Mouse (Mus musculus) monocyte, adult 5-6 weeks (primary cell): ENCODE data around the gene Lrp2. TPM values are rescaled to one million over a fixed set of nuclear protein-coding genes. Genes with fewer than 3 reads are reported as not detected.

Experiments used
- ATAC-seq: fragments of 153-309, 156-312 bp; replicated peaks from 2 replicates; pipeline ENCODE4 v1.8.0; 2017; ENCODE audit warnings: mild to moderate bottlenecking; ENCODE audit not compliant: low TSS enrichment, insufficient number of reproducible peaks, severe bottlenecking, poor library complexity, low FRiP score
- total RNA-seq: library from RNA; stranded (forward); fragments of 200-1000, 200-491, 200-594 nt; gene quantifications from 3 replicates; pipeline ENCODE4 v1.2.3, GENCODE M21; 2017

The Lrp2 gene
- not detected in 3 replicates for total RNA-seq

DNA sequence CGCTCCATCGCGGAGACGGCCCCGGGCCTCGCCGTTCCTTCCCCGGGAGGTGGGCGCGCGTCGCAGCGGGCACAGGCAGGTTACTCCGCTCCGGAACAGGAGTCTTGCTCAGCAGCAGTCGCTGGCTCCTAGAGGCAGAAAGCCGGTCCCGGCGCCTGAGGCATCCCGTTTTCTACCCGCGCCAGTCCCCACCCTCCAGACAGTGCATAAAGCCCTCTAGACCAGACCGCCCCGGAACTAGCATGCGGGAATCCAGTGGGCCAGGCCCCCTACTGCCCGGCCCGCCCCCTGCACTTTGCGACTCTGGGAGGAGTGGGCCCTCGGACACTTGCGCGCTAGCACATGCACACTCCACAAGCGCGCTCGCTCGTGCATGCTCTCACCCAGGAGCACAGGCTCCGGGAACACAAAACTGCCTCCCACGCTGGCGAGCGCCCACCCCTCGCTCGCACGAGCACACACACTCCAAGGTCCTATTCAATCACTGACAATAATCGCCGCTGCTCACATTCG lies at the start of gene Lrp2:
Lrp2 (minus strand) TSS at position 180 of the 513 bp plus-strand sequence.
- ATAC-seq: no peak; the same call in 1 of the 2 replicates

DNA sequence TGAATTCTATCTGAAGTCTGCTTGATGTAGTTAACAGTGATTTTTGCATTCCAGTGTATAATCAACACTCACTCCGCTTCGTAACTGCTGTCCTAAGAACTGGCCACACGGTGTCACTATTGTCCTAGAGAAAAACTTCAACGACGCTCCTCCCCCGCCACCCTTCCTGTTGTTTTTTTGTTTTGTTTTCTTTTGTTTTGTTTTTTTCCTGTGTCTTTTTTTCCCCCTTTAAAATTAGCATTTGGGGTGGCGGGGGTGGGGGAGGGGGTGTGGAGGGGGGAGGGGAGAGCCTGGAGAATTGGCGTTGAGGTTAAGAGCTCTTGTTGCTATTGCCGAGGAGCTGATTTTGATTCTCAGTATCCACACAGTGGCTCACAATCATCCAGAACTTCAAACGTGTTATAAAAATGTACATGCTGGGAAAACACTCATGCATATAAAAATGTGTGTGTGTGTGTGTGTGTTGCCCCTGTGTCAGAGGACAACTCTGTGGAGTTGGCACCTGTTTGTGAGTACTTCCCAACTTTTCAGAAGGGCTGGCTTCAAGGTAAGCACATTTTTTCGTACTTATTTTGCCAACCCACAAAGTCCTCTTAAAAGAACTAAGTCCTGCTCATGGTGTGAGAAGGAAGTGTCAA lies 49.3 kb upstream of the Lrp2 start:
- peak; percentile 80 for ATAC-seq

DNA sequence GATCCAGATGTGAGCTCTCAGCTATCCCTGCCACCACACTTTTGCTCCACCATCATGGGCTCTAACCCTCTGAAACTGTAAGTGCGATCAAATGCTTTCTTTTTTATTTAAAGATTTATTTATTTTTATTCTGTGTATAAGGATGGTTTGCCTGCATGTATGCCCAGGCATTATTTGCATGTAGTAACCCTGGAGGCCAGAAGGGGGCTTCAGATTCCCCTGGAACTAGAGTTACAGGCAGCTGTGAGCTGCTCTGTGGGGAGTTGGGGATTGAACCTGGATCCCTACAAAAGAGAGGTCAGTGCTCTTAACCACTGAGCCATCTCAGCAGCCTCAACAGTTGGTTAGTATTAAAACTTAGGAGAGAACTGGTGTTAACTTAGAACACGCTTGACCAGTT lies 45.6 kb upstream of the Lrp2 start:
- no peak for ATAC-seq

- ATAC-seq: no peak
Measured at GRCm38 (mm10) chr2:69630792-69631191, 44.9 kb upstream of the Lrp2 start.

- no peak for ATAC-seq
Measured at GRCm38 (mm10) chr2:69629914-69630313, 44.0 kb upstream of the Lrp2 start.

DNA sequence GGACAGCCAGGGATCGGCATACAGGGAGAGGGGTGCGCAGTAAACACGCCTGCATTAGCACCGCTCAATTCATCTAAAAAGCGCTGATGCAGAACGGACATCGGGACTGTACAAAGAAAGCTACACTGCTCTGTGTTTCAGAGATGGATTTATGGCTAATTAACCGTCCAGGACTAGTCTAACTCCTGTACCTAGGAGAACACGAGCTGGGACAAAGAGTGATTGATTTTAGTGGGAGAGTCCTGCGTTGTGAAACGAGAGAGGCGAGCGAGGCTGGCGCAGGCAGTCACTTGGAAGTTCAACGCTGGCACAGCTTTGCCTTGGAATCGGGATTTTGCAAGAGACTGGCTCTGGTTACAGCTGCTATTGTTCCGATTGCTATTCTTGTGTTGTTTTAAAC lies 43.4 kb upstream of the Lrp2 start:
- no peak for ATAC-seq

- ATAC-seq: no peak
Measured at GRCm38 (mm10) chr2:69619286-69619685, 33.4 kb upstream of the Lrp2 start.

- ATAC-seq: no peak
Measured at GRCm38 (mm10) chr2:69618336-69618735, 32.5 kb upstream of the Lrp2 start.

DNA sequence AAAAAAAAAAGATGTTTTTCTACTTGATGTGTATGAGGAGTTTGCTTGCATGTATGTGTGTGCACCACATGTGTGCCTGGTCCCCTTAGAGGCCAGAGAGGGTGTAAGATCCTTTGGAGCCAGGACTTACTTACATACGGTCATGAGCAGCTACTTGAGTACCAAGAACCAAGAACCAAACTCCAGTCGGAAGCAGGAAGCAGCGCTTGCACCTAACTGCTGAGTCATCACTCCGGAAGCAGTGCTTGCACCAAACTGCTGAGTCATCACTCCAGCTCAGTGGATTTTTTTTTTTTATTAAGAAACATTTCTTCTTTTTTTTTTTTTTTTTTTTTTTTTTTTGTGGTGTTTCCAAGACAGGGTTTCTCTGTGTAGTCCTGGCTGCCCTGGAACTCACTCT lies 27.4 kb upstream of the Lrp2 start:
- ATAC-seq: no peak

DNA sequence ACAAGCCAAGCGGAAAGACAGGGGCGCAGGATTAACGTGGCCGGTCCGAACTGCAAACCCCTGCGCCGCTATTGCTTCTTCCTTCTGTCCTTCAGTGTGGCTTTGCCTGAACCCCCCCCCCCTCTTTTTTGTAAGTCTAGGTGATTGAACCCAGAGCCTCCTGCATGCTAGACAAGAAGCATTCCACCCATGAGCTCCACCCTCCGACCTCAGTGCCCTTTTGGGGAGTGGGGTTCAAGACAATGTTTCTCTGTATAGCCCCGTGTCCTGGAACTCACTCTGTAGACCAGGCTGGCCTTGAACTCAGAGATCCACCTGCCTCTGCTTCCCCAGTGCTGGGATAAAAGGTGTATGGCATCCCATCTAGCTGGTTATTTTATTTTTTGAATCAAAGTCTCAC lies 26.9 kb upstream of the Lrp2 start:
- no peak for ATAC-seq

- ATAC-seq: no peak
Measured at GRCm38 (mm10) chr2:69612237-69612636, 26.4 kb upstream of the Lrp2 start.

DNA sequence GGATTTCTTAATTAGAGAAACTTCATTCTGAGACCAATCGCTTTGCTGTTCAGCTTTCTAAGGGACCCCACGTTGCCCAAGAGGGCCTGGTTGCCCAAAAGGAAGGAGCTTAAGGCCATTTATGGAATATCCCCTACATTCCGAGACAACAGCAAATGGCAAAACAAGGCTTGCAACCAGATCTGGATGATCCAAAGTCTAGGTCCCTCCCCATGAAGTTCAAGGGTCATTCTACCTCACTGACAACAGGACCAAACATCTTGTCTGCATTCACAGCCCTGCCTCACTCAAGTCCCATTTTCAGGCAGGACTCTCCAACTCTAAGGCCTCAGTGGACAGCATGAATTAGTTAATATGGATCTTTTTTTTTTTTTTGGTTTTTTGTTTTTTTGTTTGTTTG lies 20.8 kb upstream of the Lrp2 start:
- no peak for ATAC-seq

GRCm38 (mm10) chr2:69603726-69604393 lies 18.0 kb upstream of the Lrp2 start:
- no peak for ATAC-seq

GRCm38 (mm10) chr2:69593168-69593567 lies 7.3 kb upstream of the Lrp2 start:
- no peak for ATAC-seq

GRCm38 (mm10) chr2:69592536-69592935 lies 6.7 kb upstream of the Lrp2 start:
- no peak for ATAC-seq

GRCm38 (mm10) chr2:69591966-69592505 lies 6.2 kb upstream of the Lrp2 start:
- no peak for ATAC-seq

DNA sequence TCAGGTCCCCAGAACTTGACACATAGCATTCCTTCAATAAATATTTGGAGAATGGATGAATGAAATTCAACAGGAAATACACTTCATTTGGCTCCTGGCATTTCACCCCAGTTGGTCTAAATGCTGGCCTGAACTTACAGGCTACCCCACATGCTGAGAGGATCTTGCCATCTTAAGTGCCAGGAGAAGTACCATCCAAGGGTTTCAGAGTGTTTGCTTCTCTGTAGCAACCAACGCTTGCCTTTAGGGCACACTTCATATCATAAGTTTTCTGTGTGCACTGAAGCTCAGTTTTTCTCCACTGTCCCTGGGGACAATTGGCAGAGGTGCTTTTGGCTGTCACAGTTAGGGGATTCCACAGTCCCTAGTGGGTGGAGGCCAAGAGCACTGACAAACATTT lies 4.7 kb upstream of the Lrp2 start:
- ATAC-seq: no peak

- ATAC-seq: no peak
Measured at GRCm38 (mm10) chr2:69587896-69588295, 2.0 kb upstream of the Lrp2 start.

- no peak for ATAC-seq
Measured at GRCm38 (mm10) chr2:69586821-69587728, 1.2 kb upstream of the Lrp2 start.
